Mouse (Mus musculus): Measurements from ENCODE around the gene Lrba. TPM values are rescaled to one million over a fixed set of nuclear protein-coding genes. Genes with fewer than 3 reads are reported as not detected.

Gene Lrba
- total RNA-seq (2021) (10 to 100 TPM; 22.5 to 24.3 TPM), polyA plus RNA-seq (2012; rRNA removed) (9.7 and 14.5 TPM in 2 replicates)
- long read RNA-seq, partial matches to known transcripts: 1 of 4 reads
- long read RNA-seq, other reads (novel, unspliced or antisense): 3 of 4 reads

DNA sequence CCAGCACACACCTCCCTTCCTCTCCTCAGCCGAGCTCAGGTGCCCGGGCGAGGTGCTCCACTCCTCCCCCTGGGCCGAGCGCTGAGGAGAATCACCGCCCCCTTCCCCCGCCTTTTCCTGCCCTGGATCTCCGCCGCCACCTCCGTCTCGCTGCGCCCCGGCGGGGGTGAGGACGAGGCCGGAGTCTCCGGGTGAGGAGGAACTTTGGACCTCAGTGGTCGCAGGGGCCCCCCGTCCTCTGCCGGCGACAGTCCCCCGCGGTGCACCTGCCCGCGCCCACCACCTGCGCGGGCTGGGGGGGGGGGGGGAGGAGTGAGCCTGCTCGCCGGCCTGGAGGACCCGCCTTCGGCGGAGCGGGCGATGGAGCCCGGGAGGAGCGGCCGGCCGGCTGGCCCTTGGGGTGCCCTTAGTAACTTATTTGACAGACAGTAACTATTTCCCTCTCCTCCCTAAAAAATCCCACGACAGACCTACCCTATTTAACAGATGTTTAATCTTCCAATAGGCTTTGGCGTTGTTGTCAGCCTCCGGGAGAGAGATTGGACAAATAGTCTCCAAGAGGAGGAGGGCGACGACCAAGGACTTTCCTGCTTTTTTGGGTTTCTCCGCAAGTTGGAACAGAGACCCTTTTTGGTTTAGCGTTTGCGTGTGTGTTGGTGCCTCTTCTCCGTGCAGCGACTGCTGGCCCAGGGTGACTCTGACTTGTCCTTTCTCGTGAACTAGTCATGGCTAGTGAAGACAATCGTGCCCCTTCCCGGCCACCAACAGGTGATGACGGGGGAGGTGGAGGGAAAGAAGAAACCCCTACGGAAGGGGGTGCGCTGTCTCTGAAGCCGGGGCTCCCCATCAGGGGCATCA lies at the start of gene Lrba:
Gene Lrba, plus strand, starts transcription at position 117 of the 858 bp plus-strand sequence.
- no peaks in the 10 kb centered on the region for H3K27me3 ChIP-seq (ENCODE audit: control insufficient read depth, insufficient read depth, low read length)
- no peaks in the 10 kb centered on the region for H3K36me3 ChIP-seq (ENCODE audit: control insufficient read depth, insufficient read depth, low read length)
- intact Hi-C loops (cut with DNase I): loop anchor here (2.0 to 5.0 kb wide), 2 partner anchors 82 to 698 kb away; partner anchors contain the start of genes Dclk2 and Rps3a1
- H3K4me3 ChIP-seq: peak within 1 kb of the TSS; percentile 96
- WGBS: 1% methylated on average over 49 of the region's 55 CpGs
- no peak; the same call in 1 of the 2 replicates for TF ChIP-seq POLR2A (IDR thresholded peaks at IDR 0.05; ENCODE audit: insufficient read depth, low read depth, low read length)
- no peak for TF ChIP-seq CTCF (IDR thresholded peaks at IDR 0.05)
- no peak for TF ChIP-seq EP300 (IDR thresholded peaks at IDR 0.05; ENCODE audit: insufficient read depth, low read depth, low read length)
- peak within 1 kb of the TSS; percentile 96 for H3K9ac ChIP-seq (ENCODE audit: low read depth, low read length)
- no peaks in the 10 kb centered on the region for H3K4me1 ChIP-seq (ENCODE audit: control insufficient read depth, insufficient read depth, low read length)
- peak; percentile 85 to 88 for DNase-seq
- peak within 1 kb of the TSS; percentile 95 for H3K27ac ChIP-seq
- no peaks in the 10 kb centered on the region for H3K79me2 ChIP-seq (replicated peaks; ENCODE audit: control insufficient read depth, insufficient read depth, low read length)

- 87% methylated on average over 7 of the region's 7 CpGs for WGBS
- no peaks in the 10 kb centered on the region for H3K4me1 ChIP-seq (ENCODE audit: control insufficient read depth, insufficient read depth, low read length)
- no peak overlapping the region for H3K9ac ChIP-seq (ENCODE audit: low read depth, low read length)
- no peaks in the 10 kb centered on the region for H3K36me3 ChIP-seq (ENCODE audit: control insufficient read depth, insufficient read depth, low read length)
- H3K79me2 ChIP-seq (replicated peaks; ENCODE audit: control insufficient read depth, insufficient read depth, low read length): no peaks in the 10 kb centered on the region
- intact Hi-C loops (cut with DNase I): no loop called here
- H3K4me3 ChIP-seq: no peak overlapping the region
- TF ChIP-seq POLR2A (IDR thresholded peaks at IDR 0.05; ENCODE audit: insufficient read depth, low read depth, low read length) (no peak), CTCF (IDR thresholded peaks at IDR 0.05) (no peak), EP300 (IDR thresholded peaks at IDR 0.05; ENCODE audit: insufficient read depth, low read depth, low read length) (no peak)
- no peak overlapping the region for H3K27ac ChIP-seq
- no peaks in the 10 kb centered on the region for H3K27me3 ChIP-seq (ENCODE audit: control insufficient read depth, insufficient read depth, low read length)
- DNase-seq: no peak
These were observed 44.8 kb upstream of the Lrba start for GRCm38 (mm10) chr3:86179714-86180113.

DNA sequence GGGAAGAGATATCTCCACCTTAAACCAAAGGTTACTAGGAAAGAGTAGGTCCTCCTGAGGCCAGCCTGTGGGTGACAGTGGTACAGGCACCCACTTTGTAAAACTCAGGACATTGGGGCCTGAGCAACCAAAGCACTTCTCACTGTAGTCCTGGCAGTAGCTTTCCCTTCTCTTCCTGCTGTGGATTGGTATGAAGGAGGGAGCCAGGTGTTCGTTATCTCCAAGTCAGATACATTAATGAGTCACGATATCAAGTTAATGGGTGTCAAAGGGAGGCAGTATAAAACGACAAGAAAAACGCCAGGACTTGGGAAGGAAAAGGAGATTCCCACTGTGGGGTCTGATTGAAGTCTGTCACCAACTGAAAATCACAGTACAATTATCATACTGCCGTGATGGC lies 43.4 kb upstream of the Lrba start:
- Histone ChIP-seq H3K79me2 (replicated peaks; ENCODE audit: control insufficient read depth, insufficient read depth, low read length) (no peaks in the 10 kb centered on the region), H3K27ac (no peak overlapping the region), H3K36me3 (ENCODE audit: control insufficient read depth, insufficient read depth, low read length) (no peaks in the 10 kb centered on the region), H3K4me1 (ENCODE audit: control insufficient read depth, insufficient read depth, low read length) (no peaks in the 10 kb centered on the region), H3K9ac (ENCODE audit: low read depth, low read length) (no peak overlapping the region), H3K27me3 (ENCODE audit: control insufficient read depth, insufficient read depth, low read length) (no peaks in the 10 kb centered on the region), H3K4me3 (no peak overlapping the region)
- intact Hi-C loops (cut with DNase I): no loop called here
- no peak for DNase-seq
- TF ChIP-seq POLR2A (IDR thresholded peaks at IDR 0.05; ENCODE audit: insufficient read depth, low read depth, low read length) (no peak), CTCF (IDR thresholded peaks at IDR 0.05) (no peak), EP300 (IDR thresholded peaks at IDR 0.05; ENCODE audit: insufficient read depth, low read depth, low read length) (no peak)
- WGBS: 50% methylated on average over 5 of the region's 5 CpGs

GRCm38 (mm10) chr3:86184546-86184945 lies 39.9 kb upstream of the Lrba start:
- Histone ChIP-seq H3K4me3 (no peak overlapping the region), H3K4me1 (ENCODE audit: control insufficient read depth, insufficient read depth, low read length) (no peaks in the 10 kb centered on the region), H3K27ac (no peak overlapping the region), H3K36me3 (ENCODE audit: control insufficient read depth, insufficient read depth, low read length) (no peaks in the 10 kb centered on the region), H3K27me3 (ENCODE audit: control insufficient read depth, insufficient read depth, low read length) (no peaks in the 10 kb centered on the region), H3K9ac (ENCODE audit: low read depth, low read length) (no peak overlapping the region), H3K79me2 (replicated peaks; ENCODE audit: control insufficient read depth, insufficient read depth, low read length) (no peaks in the 10 kb centered on the region)
- WGBS: 89% methylated on average over 7 of the region's 7 CpGs
- no peak for DNase-seq
- intact Hi-C loops (cut with DNase I): no loop called here
- TF ChIP-seq EP300 (IDR thresholded peaks at IDR 0.05; ENCODE audit: insufficient read depth, low read depth, low read length) (no peak), POLR2A (IDR thresholded peaks at IDR 0.05; ENCODE audit: insufficient read depth, low read depth, low read length) (no peak), CTCF (IDR thresholded peaks at IDR 0.05) (no peak)

DNA sequence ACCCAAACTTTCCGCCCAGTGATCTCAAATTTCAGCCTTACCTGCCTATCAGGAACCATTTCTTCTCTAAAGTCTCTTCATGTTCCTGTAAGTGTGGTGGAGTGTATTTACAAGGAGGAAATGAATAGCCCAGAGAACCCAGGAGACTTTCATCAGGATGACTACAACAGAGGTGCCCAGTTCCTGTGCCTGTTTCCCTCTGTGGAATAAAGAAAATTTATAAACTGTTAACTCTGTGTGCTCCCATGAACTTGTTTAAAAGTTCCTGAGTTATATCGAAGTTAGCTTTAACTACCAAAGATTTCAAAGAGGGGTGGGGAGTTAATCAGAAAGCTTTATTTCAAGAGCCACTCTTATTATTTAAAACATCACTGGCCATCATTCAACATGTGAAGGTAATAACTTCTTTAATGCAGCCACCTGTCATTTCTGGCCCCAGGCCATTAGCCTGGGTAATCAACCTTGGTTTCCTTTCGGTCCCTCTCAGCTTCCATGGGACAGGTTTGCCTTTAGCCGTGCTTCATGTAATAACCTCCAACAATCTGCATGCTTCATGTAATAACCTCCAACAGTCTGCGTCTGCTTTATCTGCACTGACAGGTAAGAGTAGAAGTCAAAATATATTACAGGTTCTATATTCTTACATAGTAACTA lies 36.6 kb upstream of the Lrba start:
- Histone ChIP-seq H3K27me3 (ENCODE audit: control insufficient read depth, insufficient read depth, low read length) (no peaks in the 10 kb centered on the region), H3K79me2 (replicated peaks; ENCODE audit: control insufficient read depth, insufficient read depth, low read length) (no peaks in the 10 kb centered on the region), H3K4me3 (no peak overlapping the region), H3K9ac (ENCODE audit: low read depth, low read length) (no peak overlapping the region), H3K27ac (no peak overlapping the region), H3K36me3 (ENCODE audit: control insufficient read depth, insufficient read depth, low read length) (no peaks in the 10 kb centered on the region), H3K4me1 (ENCODE audit: control insufficient read depth, insufficient read depth, low read length) (no peaks in the 10 kb centered on the region)
- DNase-seq: no peak
- WGBS: 85% methylated on average over 5 of the region's 5 CpGs
- intact Hi-C loops (cut with DNase I): no loop called here
- no peak for TF ChIP-seq CTCF (IDR thresholded peaks at IDR 0.05)
- no peak for TF ChIP-seq POLR2A (IDR thresholded peaks at IDR 0.05; ENCODE audit: insufficient read depth, low read depth, low read length)
- TF ChIP-seq EP300 (IDR thresholded peaks at IDR 0.05; ENCODE audit: insufficient read depth, low read depth, low read length): no peak
